Mouse (Mus musculus): ENCODE data around the gene Bcar3. TPM values are rescaled to one million over a fixed set of nuclear protein-coding genes. Genes with fewer than 3 reads are reported as not detected.

The Bcar3 gene
- polyA plus RNA-seq, 1 experiment from 2014 or later, result 5.9 TPM

GRCm38 (mm10) chr3:122432811-122433406, 139.0 kb downstream of the Bcar3 start:
- no peak for ATAC-seq (ENCODE audit: low FRiP score, low read depth)
- H3K4me1 ChIP-seq (replicated peaks), result no peaks in the 10 kb centered on the region
- H3K27ac ChIP-seq (replicated peaks), result no peak overlapping the region
- H3K9me3 ChIP-seq, result no peaks in the 10 kb centered on the region
- H3K36me3 ChIP-seq, result no peaks in the 10 kb centered on the region
- no peak overlapping the region for H3K4me2 ChIP-seq
- no peaks in the 10 kb centered on the region for H3K27me3 ChIP-seq
- WGBS, result 32% methylated on average over 9 of the region's 9 CpGs
- no peak overlapping the region for H3K4me3 ChIP-seq
- no peak overlapping the region for H3K9ac ChIP-seq

GRCm38 (mm10) chr3:122433975-122434626, 140.2 kb downstream of the Bcar3 start:
- Histone ChIP-seq H3K9ac (no peak overlapping the region), H3K4me2 (no peak overlapping the region), H3K27ac (replicated peaks) (no peak overlapping the region), H3K4me1 (replicated peaks) (no peaks in the 10 kb centered on the region), H3K9me3 (no peaks in the 10 kb centered on the region), H3K27me3 (no peaks in the 10 kb centered on the region), H3K36me3 (no peaks in the 10 kb centered on the region), H3K4me3 (no peak overlapping the region)
- 89% methylated on average over 5 of the region's 5 CpGs for WGBS
- ATAC-seq (ENCODE audit: low FRiP score, low read depth), result no peak

GRCm38 (mm10) chr3:122434983-122435935, 141.3 kb downstream of the Bcar3 start:
- H3K9ac ChIP-seq, result no peak overlapping the region
- H3K4me2 ChIP-seq, result no peak overlapping the region
- no peak overlapping the region for H3K4me3 ChIP-seq
- H3K9me3 ChIP-seq, result no peaks in the 10 kb centered on the region
- no peak overlapping the region for H3K27ac ChIP-seq (replicated peaks)
- ATAC-seq (ENCODE audit: low FRiP score, low read depth), result no peak
- H3K4me1 ChIP-seq (replicated peaks), result no peaks in the 10 kb centered on the region
- 77% methylated on average over 8 of the region's 8 CpGs for WGBS
- H3K36me3 ChIP-seq, result no peaks in the 10 kb centered on the region
- H3K27me3 ChIP-seq, result no peaks in the 10 kb centered on the region

- no peak for ATAC-seq (ENCODE audit: low FRiP score, low read depth)
- no peak overlapping the region for H3K4me2 ChIP-seq
- H3K27ac ChIP-seq (replicated peaks), result no peak overlapping the region
- no peaks in the 10 kb centered on the region for H3K36me3 ChIP-seq
- WGBS, result 59% methylated on average over 7 of the region's 7 CpGs
- H3K4me3 ChIP-seq, result no peak overlapping the region
- no peaks in the 10 kb centered on the region for H3K4me1 ChIP-seq (replicated peaks)
- H3K27me3 ChIP-seq, result no peaks in the 10 kb centered on the region
- no peak overlapping the region for H3K9ac ChIP-seq
- H3K9me3 ChIP-seq, result no peaks in the 10 kb centered on the region
Measured at GRCm38 (mm10) chr3:122438143-122438825, 144.3 kb downstream of the Bcar3 start.

GRCm38 (mm10) chr3:122445696-122446095, 151.8 kb downstream of the Bcar3 start:
- 89% methylated on average over 11 of the region's 11 CpGs for WGBS
- H3K9ac ChIP-seq, result no peak overlapping the region
- no peaks in the 10 kb centered on the region for H3K27me3 ChIP-seq
- H3K4me2 ChIP-seq, result no peak overlapping the region
- H3K4me3 ChIP-seq, result no peak overlapping the region
- H3K9me3 ChIP-seq, result no peaks in the 10 kb centered on the region
- no peaks in the 10 kb centered on the region for H3K4me1 ChIP-seq (replicated peaks)
- no peaks in the 10 kb centered on the region for H3K36me3 ChIP-seq
- no peak for ATAC-seq (ENCODE audit: low FRiP score, low read depth)
- no peak overlapping the region for H3K27ac ChIP-seq (replicated peaks)

DNA sequence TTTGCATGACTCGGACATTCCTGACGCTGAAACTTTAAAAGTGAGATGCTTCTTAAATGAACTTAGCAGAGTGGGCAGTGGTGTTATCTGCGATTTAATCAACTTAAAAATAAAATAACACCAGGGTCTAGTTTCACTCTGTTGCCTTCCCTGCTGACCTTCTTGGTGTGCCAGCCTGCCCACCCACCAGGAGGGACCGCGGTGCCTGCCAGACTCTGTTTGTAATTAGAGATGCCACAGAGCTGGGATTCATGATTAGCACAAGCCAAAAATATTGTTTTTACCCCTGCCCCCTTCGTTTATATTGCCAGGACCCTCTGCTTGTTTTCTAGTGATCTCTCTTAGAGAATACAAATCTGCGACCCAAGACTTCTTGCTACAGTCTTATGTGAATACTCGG, 152.7 kb downstream of the Bcar3 start:
- Histone ChIP-seq H3K4me2 (no peak overlapping the region), H3K9me3 (no peaks in the 10 kb centered on the region), H3K27me3 (no peaks in the 10 kb centered on the region), H3K9ac (no peak overlapping the region), H3K27ac (replicated peaks) (no peak overlapping the region), H3K4me1 (replicated peaks) (no peaks in the 10 kb centered on the region), H3K4me3 (no peak overlapping the region), H3K36me3 (no peaks in the 10 kb centered on the region)
- no peak for ATAC-seq (ENCODE audit: low FRiP score, low read depth)
- 76% methylated on average over 8 of the region's 8 CpGs for WGBS

- Histone ChIP-seq H3K4me2 (no peak overlapping the region), H3K4me1 (replicated peaks) (no peaks in the 10 kb centered on the region), H3K9ac (no peak overlapping the region), H3K27ac (replicated peaks) (no peak overlapping the region), H3K36me3 (no peaks in the 10 kb centered on the region), H3K27me3 (no peaks in the 10 kb centered on the region), H3K9me3 (no peaks in the 10 kb centered on the region), H3K4me3 (no peak overlapping the region)
- WGBS, result 99% methylated on average over 13 of the region's 13 CpGs
- no peak for ATAC-seq (ENCODE audit: low FRiP score, low read depth)
Measured at GRCm38 (mm10) chr3:122448196-122448595, 154.3 kb downstream of the Bcar3 start.

- Histone ChIP-seq H3K9me3 (no peaks in the 10 kb centered on the region), H3K9ac (no peak overlapping the region), H3K4me1 (replicated peaks) (no peaks in the 10 kb centered on the region), H3K4me3 (no peak overlapping the region), H3K27ac (replicated peaks) (no peak overlapping the region), H3K27me3 (no peaks in the 10 kb centered on the region), H3K36me3 (no peaks in the 10 kb centered on the region), H3K4me2 (no peak overlapping the region)
- WGBS, result 95% methylated on average over 7 of the region's 7 CpGs
- ATAC-seq (ENCODE audit: low FRiP score, low read depth), result no peak
Measured at GRCm38 (mm10) chr3:122450041-122450440, 156.1 kb downstream of the Bcar3 start.

DNA sequence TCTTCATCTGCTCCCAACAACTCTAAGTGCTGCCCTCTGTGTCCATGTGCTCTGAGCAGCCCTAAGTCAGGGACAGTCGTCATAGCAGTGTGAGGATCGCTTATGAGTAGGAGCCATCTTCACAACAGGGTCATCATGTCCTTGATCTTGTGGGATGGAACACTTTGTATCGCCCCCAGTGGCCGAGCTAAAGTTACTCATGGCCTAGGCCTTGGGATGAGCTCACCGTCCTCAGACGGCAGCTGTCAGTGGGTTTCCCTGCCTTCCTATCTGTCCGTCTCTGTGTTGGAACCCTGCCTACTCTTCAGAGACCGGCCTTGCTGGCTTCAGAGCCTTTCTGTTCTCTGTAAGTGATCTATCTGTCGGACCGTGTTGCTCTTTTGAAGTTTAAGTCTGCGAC, 159.9 kb downstream of the Bcar3 start:
- WGBS, result 86% methylated on average over 11 of the region's 11 CpGs
- no peaks in the 10 kb centered on the region for H3K27me3 ChIP-seq

DNA sequence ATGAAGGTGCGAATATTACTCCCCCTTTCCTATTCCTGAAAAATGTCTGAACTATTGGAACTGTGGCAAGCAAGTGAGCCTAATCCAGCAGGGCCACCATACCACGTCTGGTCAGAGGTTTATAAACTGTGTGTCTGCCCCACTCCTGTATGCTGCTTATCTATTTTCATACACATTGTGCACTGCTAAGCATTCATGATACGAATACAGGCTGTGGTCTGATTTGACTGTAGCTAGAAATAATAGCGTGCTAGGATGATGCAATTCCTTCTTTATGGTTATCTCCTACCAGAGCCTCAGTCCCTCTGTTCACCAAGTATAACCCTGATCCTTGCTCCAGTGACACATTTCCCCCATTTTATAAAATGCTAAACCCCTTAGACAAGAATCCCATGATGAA, 162.2 kb downstream of the Bcar3 start:
- WGBS, result 94% methylated on average over 4 of the region's 4 CpGs
- H3K4me1 ChIP-seq (replicated peaks), result peaks cover 8% of the 10 kb centered on the region
- ATAC-seq (ENCODE audit: low FRiP score, low read depth), result no peak

More for the DNA sequence above, 159.9 kb downstream of the Bcar3 start:
- no peak for ATAC-seq (ENCODE audit: low FRiP score, low read depth)
- Histone ChIP-seq H3K4me1 (replicated peaks) (no peaks in the 10 kb centered on the region), H3K9ac (no peak overlapping the region), H3K9me3 (no peaks in the 10 kb centered on the region), H3K27ac (replicated peaks) (no peak overlapping the region), H3K36me3 (no peaks in the 10 kb centered on the region), H3K4me3 (no peak overlapping the region), H3K4me2 (no peak overlapping the region)

GRCm38 (mm10) chr3:122456807-122457206, 162.9 kb downstream of the Bcar3 start:
- H3K27ac ChIP-seq (replicated peaks), result no peak overlapping the region
- 59% methylated on average over 4 of the region's 4 CpGs for WGBS
- H3K9me3 ChIP-seq, result no peaks in the 10 kb centered on the region
- ATAC-seq (ENCODE audit: low FRiP score, low read depth), result no peak
- H3K4me2 ChIP-seq, result no peak overlapping the region
- H3K4me3 ChIP-seq, result no peak overlapping the region
- no peak overlapping the region for H3K9ac ChIP-seq
- no peaks in the 10 kb centered on the region for H3K36me3 ChIP-seq
- H3K27me3 ChIP-seq, result no peaks in the 10 kb centered on the region
- H3K4me1 ChIP-seq (replicated peaks), result peaks cover 15% of the 10 kb centered on the region

More for the DNA sequence above, 162.2 kb downstream of the Bcar3 start:
- H3K27ac ChIP-seq (replicated peaks), result no peak overlapping the region
- no peak overlapping the region for H3K9ac ChIP-seq
- no peaks in the 10 kb centered on the region for H3K36me3 ChIP-seq
- no peaks in the 10 kb centered on the region for H3K27me3 ChIP-seq
- H3K9me3 ChIP-seq, result no peaks in the 10 kb centered on the region
- H3K4me3 ChIP-seq, result no peak overlapping the region
- no peak overlapping the region for H3K4me2 ChIP-seq

- 32% methylated on average over 1 of the region's 1 CpGs for WGBS
- no peak for ATAC-seq (ENCODE audit: low FRiP score, low read depth)
- Histone ChIP-seq H3K4me3 (no peak overlapping the region), H3K36me3 (no peaks in the 10 kb centered on the region), H3K4me2 (no peak overlapping the region), H3K27me3 (no peaks in the 10 kb centered on the region), H3K27ac (replicated peaks) (no peak overlapping the region), H3K4me1 (replicated peaks) (peaks cover 24% of the 10 kb centered on the region), H3K9me3 (no peaks in the 10 kb centered on the region), H3K9ac (no peak overlapping the region)
Measured at GRCm38 (mm10) chr3:122457723-122458122, 163.8 kb downstream of the Bcar3 start.
